Mouse (Mus musculus) bone marrow, adult 2 months (tissue): ENCODE measurements at regions not wholly inside any gene's neighbourhood (a gene's known extent, or its start where the extent isn't known, plus 50 kb on each side); places are given as distances from the start of the nearest gene placed in this dataset.

Experiments
- H3K27ac ChIP-seq: fragments of 200-500 bp; 2 replicates; pipeline ENCODE4 v1.5.1; 2012; ENCODE audit warnings: low read depth, mild to moderate bottlenecking, control low read depth, inconsistent platforms, low read length; ENCODE audit not compliant: control insufficient read depth, poor library complexity, insufficient read depth
- H3K4me1 ChIP-seq: fragments of 200-500 bp; 2 replicates; pipeline ENCODE4 v1.6.1; 2011; ENCODE audit warnings: low read length; ENCODE audit not compliant: control insufficient read depth, insufficient read depth
- H3K4me3 ChIP-seq: fragments of 200-500 bp; replicated peaks from 2 replicates; pipeline ENCODE3; 2011; ENCODE audit warnings: mild to moderate bottlenecking, low read depth, low read length, control low read depth; ENCODE audit not compliant: control insufficient read depth
- CTCF ChIP-seq: fragments of 200-500 bp; IDR thresholded peaks from 2 replicates; pipeline ENCODE4 v1.5.1; 2011; ENCODE audit warnings: low read length, control low read depth; ENCODE audit not compliant: control insufficient read depth, insufficient read depth
- POLR2A ChIP-seq: fragments of 200-500 bp; IDR thresholded peaks from 2 replicates; pipeline ENCODE4 v1.6.1; 2011; ENCODE audit warnings: low read depth, mild to moderate bottlenecking, control low read depth, low read length, borderline replicate concordance; ENCODE audit not compliant: control insufficient read depth
- WGBS: fragments of 180-500 bp; shearing (Covaris S2); methylation state at CpG from one replicate; pipeline ENCODE4 v1.1.7; 2018; 5-methylcytosine and 5-hydroxymethylcytosine counted together

DNA sequence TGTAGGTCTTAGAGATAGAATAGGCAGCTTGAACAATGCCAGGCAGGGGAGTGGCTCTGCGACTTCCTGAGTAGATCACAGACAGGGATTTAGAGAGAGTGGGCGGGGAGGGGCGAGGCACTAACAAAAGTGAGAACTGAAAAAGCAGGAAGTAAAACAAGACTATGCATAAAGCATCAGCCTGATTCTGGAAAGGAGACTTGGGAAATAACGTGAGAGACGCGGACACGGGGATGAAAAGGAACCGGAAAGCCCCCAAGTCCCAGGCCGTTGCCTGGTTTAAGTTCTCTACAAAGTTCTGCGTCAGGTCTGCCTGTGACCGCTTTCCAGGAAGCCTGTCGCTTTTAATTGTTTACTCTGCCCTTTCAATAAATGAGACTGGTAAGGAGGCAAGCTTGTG is 86.3 kb downstream of the D16Ertd472e start:
- 1% methylated on average over 12 of the region's 12 CpGs for WGBS
- H3K4me1 ChIP-seq: no peaks in the 10 kb centered on the region; the same call in 1 of the 2 replicates
- H3K4me3 ChIP-seq: no peak overlapping the region
- H3K27ac ChIP-seq: peak overlapping the region; percentile 69
- no peak for TF ChIP-seq POLR2A
- no peak for TF ChIP-seq CTCF

- H3K27ac ChIP-seq: no peak overlapping the region
- TF ChIP-seq POLR2A (no peak), CTCF (no peak)
- no peaks in the 10 kb centered on the region; the same call in 1 of the 2 replicates for H3K4me1 ChIP-seq
- H3K4me3 ChIP-seq: no peak overlapping the region
- 4% methylated on average over 4 of the region's 4 CpGs for WGBS
Measured at GRCm38 (mm10) chr16:78489604-78490003, 86.9 kb downstream of the D16Ertd472e start.

DNA sequence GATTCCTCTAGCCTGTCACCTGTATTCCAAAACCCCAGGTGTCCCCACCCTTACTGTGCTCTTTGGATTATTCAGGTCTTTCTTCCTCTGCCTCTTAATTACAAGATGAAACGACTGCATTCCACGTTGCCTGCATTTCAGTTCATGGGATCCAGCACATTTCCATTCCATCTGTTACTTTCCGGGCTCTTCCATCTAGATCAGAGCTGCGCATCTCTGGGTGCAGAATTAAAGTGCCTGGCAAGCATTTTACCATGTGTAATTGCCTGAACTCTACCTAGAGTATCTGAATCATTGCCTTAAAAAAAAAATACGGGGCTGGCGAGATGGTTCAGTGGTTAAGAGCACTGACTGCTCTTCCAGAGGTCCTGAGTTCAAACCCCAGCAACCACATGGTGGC is 90.0 kb downstream of the D16Ertd472e start:
- Histone ChIP-seq H3K4me1 (no peaks in the 10 kb centered on the region; the same call in 1 of the 2 replicates), H3K4me3 (no peak overlapping the region), H3K27ac (no peak overlapping the region)
- WGBS: 83% methylated on average over 6 of the region's 6 CpGs
- TF ChIP-seq CTCF (no peak), POLR2A (no peak)

GRCm38 (mm10) chr16:78484319-78484718 is 92.2 kb downstream of the D16Ertd472e start:
- H3K4me1 ChIP-seq: no peaks in the 10 kb centered on the region; the same call in 1 of the 2 replicates
- H3K4me3 ChIP-seq: no peak overlapping the region
- TF ChIP-seq POLR2A: no peak
- H3K27ac ChIP-seq: no peak overlapping the region
- 44% methylated on average over 4 of the region's 4 CpGs for WGBS

- H3K4me1 ChIP-seq: no peaks in the 10 kb centered on the region; the same call in 1 of the 2 replicates
- no peak overlapping the region for H3K4me3 ChIP-seq
- 81% methylated on average over 6 of the region's 6 CpGs for WGBS
- H3K27ac ChIP-seq: no peak overlapping the region
- TF ChIP-seq POLR2A: no peak
- no peak for TF ChIP-seq CTCF
Measured at GRCm38 (mm10) chr16:78481571-78481970, 94.9 kb downstream of the D16Ertd472e start.

GRCm38 (mm10) chr16:78481065-78481464 is 95.4 kb downstream of the D16Ertd472e start:
- Histone ChIP-seq H3K27ac (no peak overlapping the region), H3K4me3 (no peak overlapping the region), H3K4me1 (no peaks in the 10 kb centered on the region; the same call in 1 of the 2 replicates)
- WGBS: 69% methylated on average over 5 of the region's 5 CpGs
- no peak for TF ChIP-seq CTCF
- no peak for TF ChIP-seq POLR2A

DNA sequence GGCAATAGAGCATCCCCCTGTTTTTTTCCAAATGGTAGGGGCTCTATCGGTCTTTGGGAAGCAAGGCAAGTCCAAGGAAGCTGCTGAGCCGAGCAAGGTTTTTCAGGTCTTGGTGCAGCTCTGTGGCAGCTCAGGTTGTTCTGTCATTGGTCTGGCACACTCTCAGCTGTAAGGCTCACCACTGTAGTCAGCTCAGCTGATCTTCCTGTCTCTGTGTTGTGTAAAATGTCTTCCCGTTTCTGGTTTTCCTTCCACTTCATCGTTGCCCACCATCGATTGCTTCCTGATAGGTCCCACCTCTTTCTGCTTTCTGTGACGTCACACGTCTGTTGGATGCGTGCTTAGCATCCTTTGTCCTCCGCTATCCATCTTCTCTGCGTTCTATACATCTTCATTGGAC is 96.2 kb downstream of the D16Ertd472e start:
- no peaks in the 10 kb centered on the region; the same call in 1 of the 2 replicates for H3K4me1 ChIP-seq
- H3K4me3 ChIP-seq: no peak overlapping the region
- 49% methylated on average over 10 of the region's 10 CpGs for WGBS
- TF ChIP-seq POLR2A: no peak
- no peak overlapping the region for H3K27ac ChIP-seq

DNA sequence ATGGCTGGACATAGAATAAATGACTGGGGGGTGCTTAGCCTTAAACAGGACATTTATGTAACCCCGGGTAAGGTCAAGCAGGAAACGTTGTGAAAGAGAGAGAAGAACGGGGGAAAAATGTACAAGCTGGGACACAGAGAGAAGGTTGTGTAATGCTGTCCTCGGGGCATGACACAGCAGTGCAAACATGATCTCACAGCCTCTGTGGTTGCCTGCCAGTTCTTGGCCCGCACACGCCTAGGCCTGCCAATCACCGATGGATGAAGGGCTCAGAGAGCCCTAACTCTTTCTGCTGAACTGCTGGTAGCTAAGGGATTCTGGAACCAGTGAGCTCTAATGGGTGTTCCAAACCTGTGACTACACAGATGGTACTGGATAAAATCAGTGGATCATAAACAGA is 96.5 kb upstream of the Btg3 start:
- 13% methylated on average over 7 of the region's 7 CpGs for WGBS
- TF ChIP-seq POLR2A: no peak
- TF ChIP-seq CTCF: no peak
- Histone ChIP-seq H3K4me3 (no peak overlapping the region), H3K27ac (peak overlapping the region; percentile 30; the same call in 1 of the 2 replicates), H3K4me1 (no peaks in the 10 kb centered on the region; the same call in 1 of the 2 replicates)

DNA sequence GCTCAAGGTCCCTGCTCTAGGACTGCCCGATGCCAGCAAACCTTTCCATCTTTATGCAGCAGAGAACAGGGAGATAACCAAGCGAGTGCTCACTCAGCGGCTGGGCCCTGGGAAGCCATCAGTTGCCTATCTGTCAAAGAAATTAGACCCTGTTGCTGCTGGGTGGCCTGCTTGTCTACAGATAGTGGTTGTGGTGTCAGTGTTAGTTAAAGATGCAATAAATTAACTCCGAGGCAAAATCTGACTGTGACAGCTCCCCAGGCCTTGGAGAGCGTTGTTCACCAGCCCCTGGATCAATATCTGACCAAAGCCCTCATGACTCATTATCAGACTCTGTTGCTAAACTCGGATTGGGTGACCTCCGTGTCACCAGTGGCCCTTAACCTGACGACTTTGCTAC is 83.0 kb upstream of the Btg3 start:
- 58% methylated on average over 8 of the region's 8 CpGs for WGBS
- Histone ChIP-seq H3K4me1 (no peaks in the 10 kb centered on the region), H3K4me3 (no peak overlapping the region), H3K27ac (no peak overlapping the region)
- TF ChIP-seq POLR2A (no peak), CTCF (no peak)
